Mouse (Mus musculus) liver, adult 2 months (tissue): Measurements from ENCODE around the gene Bloc1s3.

ENCODE experiments used
- CTCF ChIP-seq: fragments of 200-500 bp; IDR thresholded peaks from 2 replicates; pipeline ENCODE4 v1.5.1; 2011; ENCODE audit warnings: low read depth, low read length, control low read depth
- POLR2A ChIP-seq: fragments of 200-500 bp; IDR thresholded peaks from 2 replicates; pipeline ENCODE4 v1.6.1; 2011; ENCODE audit warnings: low read length, control low read depth; ENCODE audit not compliant: insufficient read depth; ENCODE audit errors: extremely low read depth

DNA sequence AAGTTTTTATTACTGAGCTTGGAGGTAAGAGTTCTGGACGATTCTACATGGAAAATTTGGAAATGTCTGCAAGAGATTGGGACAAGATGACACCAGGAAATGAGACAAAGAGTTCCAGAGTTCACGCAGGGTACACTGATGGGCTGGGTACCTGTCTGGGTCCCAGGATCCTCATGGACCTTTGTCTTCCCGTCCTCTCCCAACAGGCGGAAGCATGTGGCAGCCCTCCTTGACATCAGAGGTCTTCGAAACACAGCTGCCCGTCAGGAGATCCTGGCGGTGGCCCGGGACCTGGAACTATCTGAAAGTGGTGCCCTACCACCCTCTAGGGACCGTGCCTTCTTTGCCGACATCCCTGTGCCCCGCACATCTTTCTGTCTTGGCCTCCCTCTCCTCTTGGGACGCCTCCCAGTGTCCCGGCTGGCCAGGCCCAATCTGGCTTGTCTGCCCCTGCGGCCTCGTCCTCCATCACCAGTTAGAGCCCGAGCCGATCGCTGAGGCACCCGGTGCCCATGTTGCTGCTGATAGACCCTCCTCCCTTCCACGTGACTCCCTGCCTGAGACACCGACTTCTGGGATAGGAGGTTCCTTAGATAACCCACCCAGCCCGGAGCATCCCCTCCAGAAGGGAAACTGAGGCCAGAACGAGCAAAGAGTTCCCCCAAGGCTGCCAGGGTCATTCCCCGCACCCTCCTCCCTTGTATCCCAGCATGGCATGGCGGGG lies 13.3 kb downstream of the Bloc1s3 start:
- no peak for TF ChIP-seq CTCF
- TF ChIP-seq POLR2A, result no peak
